Mouse (Mus musculus): ENCODE measurements around the gene Cds2. TPM values are rescaled to one million over a fixed set of nuclear protein-coding genes. Genes with fewer than 3 reads are reported as not detected.

Cds2 gene
- polyA plus RNA-seq, 1 experiment from 2014 or later = 19.7 TPM

GRCm38 (mm10) chr2:132298250-132298649 is 35.3 kb downstream of the Cds2 start:
- Histone ChIP-seq H3K4me1 (ENCODE audit: control insufficient read depth, insufficient read depth, low read length) (no peaks in the 10 kb centered on the region), H3K9me3 (replicated peaks; ENCODE audit: control insufficient read depth, low read length) (no peaks in the 10 kb centered on the region), H3K36me3 (ENCODE audit: control insufficient read depth, insufficient read depth, low read length) (0 out of 2 replicates have a peak, but pooled peaks cover 20% of the 10 kb centered on the region), H3K27me3 (ENCODE audit: control insufficient read depth, insufficient read depth, low read length) (no peaks in the 10 kb centered on the region), H3K27ac (ENCODE audit: low read length) (no peak overlapping the region), H3K9ac (ENCODE audit: low read length) (no peak overlapping the region), H3K4me2 (ENCODE audit: low read depth, low read length) (no peak overlapping the region), H3K4me3 (replicated peaks; ENCODE audit: low read length) (no peak overlapping the region)
- WGBS = 92% methylated on average over 4 of the region's 4 CpGs
- no peak for ATAC-seq (ENCODE audit: insufficient read depth, low FRiP score)

GRCm38 (mm10) chr2:132301436-132301835 is 38.5 kb downstream of the Cds2 start:
- Histone ChIP-seq H3K27me3 (ENCODE audit: control insufficient read depth, insufficient read depth, low read length) (no peaks in the 10 kb centered on the region), H3K27ac (ENCODE audit: low read length) (no peak overlapping the region), H3K4me3 (replicated peaks; ENCODE audit: low read length) (no peak overlapping the region), H3K9me3 (replicated peaks; ENCODE audit: control insufficient read depth, low read length) (no peaks in the 10 kb centered on the region), H3K9ac (ENCODE audit: low read length) (no peak overlapping the region), H3K36me3 (ENCODE audit: control insufficient read depth, insufficient read depth, low read length) (peaks cover 14% of the 10 kb centered on the region; the same call in 1 of the 2 replicates), H3K4me1 (ENCODE audit: control insufficient read depth, insufficient read depth, low read length) (no peaks in the 10 kb centered on the region), H3K4me2 (ENCODE audit: low read depth, low read length) (no peak overlapping the region)
- no peak for ATAC-seq (ENCODE audit: insufficient read depth, low FRiP score)
- 93% methylated on average over 4 of the region's 4 CpGs for WGBS

DNA sequence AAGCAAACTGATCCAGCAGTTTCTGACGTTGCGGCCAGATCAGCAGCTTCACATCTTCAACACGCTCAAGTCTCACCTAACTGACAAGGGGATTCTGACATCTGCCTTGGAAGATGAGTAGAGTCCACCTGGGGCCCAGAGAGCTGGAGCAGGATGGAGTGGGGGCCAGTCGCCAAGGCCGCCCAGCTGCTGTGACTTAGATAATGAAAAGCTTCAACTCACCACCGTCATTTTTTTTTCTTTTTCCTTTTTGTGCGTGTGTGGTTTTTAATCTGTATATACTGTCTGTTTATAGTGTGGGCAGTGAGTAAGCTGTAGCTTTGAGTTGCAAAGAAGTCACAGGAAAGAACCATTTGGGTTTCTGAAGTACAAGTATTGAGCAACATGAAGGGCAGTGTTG is 42.2 kb downstream of the Cds2 start:
- H3K4me2 ChIP-seq (ENCODE audit: low read depth, low read length) = no peak overlapping the region
- no peaks in the 10 kb centered on the region for H3K27me3 ChIP-seq (ENCODE audit: control insufficient read depth, insufficient read depth, low read length)
- H3K36me3 ChIP-seq (ENCODE audit: control insufficient read depth, insufficient read depth, low read length) = peaks cover 6% of the 10 kb centered on the region
- H3K9ac ChIP-seq (ENCODE audit: low read length) = no peak overlapping the region
- WGBS = 81% methylated on average over 7 of the region's 7 CpGs
- H3K4me3 ChIP-seq (replicated peaks; ENCODE audit: low read length) = no peak overlapping the region
- no peak for ATAC-seq (ENCODE audit: insufficient read depth, low FRiP score)
- H3K4me1 ChIP-seq (ENCODE audit: control insufficient read depth, insufficient read depth, low read length) = no peaks in the 10 kb centered on the region
- H3K27ac ChIP-seq (ENCODE audit: low read length) = no peak overlapping the region
- no peaks in the 10 kb centered on the region for H3K9me3 ChIP-seq (replicated peaks; ENCODE audit: control insufficient read depth, low read length)

DNA sequence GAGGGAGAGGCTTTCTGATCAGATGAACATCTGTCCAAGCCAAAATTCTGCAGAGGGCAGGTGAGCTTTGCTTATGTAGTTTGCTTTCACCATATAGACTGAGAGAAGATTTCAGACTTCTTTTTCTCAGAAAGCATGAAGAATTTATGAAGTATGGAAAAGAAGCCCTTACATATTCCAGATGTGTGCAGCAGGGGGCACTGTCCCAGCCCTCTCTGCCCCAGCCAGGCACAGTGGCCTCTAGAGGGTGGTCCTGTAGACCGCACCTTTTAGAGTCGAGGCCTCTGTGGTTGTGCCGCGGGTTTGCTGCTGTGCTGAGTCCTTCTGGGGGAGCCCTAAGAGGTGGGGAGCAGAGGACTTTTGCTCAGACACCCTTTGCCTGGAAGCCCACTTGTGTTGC is 43.0 kb downstream of the Cds2 start:
- ATAC-seq (ENCODE audit: insufficient read depth, low FRiP score) = no peak
- no peaks in the 10 kb centered on the region for H3K4me1 ChIP-seq (ENCODE audit: control insufficient read depth, insufficient read depth, low read length)
- peaks cover 6% of the 10 kb centered on the region for H3K36me3 ChIP-seq (ENCODE audit: control insufficient read depth, insufficient read depth, low read length)
- no peak overlapping the region for H3K9ac ChIP-seq (ENCODE audit: low read length)
- H3K9me3 ChIP-seq (replicated peaks; ENCODE audit: control insufficient read depth, low read length) = no peaks in the 10 kb centered on the region
- H3K4me2 ChIP-seq (ENCODE audit: low read depth, low read length) = no peak overlapping the region
- no peaks in the 10 kb centered on the region for H3K27me3 ChIP-seq (ENCODE audit: control insufficient read depth, insufficient read depth, low read length)
- no peak overlapping the region for H3K27ac ChIP-seq (ENCODE audit: low read length)
- no peak overlapping the region for H3K4me3 ChIP-seq (replicated peaks; ENCODE audit: low read length)
- 56% methylated on average over 4 of the region's 4 CpGs for WGBS

- Histone ChIP-seq H3K9me3 (replicated peaks; ENCODE audit: control insufficient read depth, low read length) (no peaks in the 10 kb centered on the region), H3K36me3 (ENCODE audit: control insufficient read depth, insufficient read depth, low read length) (peaks cover 6% of the 10 kb centered on the region), H3K27me3 (ENCODE audit: control insufficient read depth, insufficient read depth, low read length) (no peaks in the 10 kb centered on the region), H3K4me2 (ENCODE audit: low read depth, low read length) (no peak overlapping the region), H3K27ac (ENCODE audit: low read length) (no peak overlapping the region), H3K4me1 (ENCODE audit: control insufficient read depth, insufficient read depth, low read length) (no peaks in the 10 kb centered on the region), H3K9ac (ENCODE audit: low read length) (no peak overlapping the region), H3K4me3 (replicated peaks; ENCODE audit: low read length) (no peak overlapping the region)
- 93% methylated on average over 11 of the region's 11 CpGs for WGBS
- ATAC-seq (ENCODE audit: insufficient read depth, low FRiP score) = no peak
Observed at GRCm38 (mm10) chr2:132307213-132307843, 44.4 kb downstream of the Cds2 start.

GRCm38 (mm10) chr2:132308829-132309228 is 45.9 kb downstream of the Cds2 start:
- no peaks in the 10 kb centered on the region for H3K9me3 ChIP-seq (replicated peaks; ENCODE audit: control insufficient read depth, low read length)
- ATAC-seq (ENCODE audit: insufficient read depth, low FRiP score) = no peak
- H3K27me3 ChIP-seq (ENCODE audit: control insufficient read depth, insufficient read depth, low read length) = no peaks in the 10 kb centered on the region
- WGBS = 94% methylated on average over 6 of the region's 6 CpGs
- no peak overlapping the region for H3K9ac ChIP-seq (ENCODE audit: low read length)
- H3K4me1 ChIP-seq (ENCODE audit: control insufficient read depth, insufficient read depth, low read length) = no peaks in the 10 kb centered on the region
- no peak overlapping the region for H3K27ac ChIP-seq (ENCODE audit: low read length)
- H3K4me2 ChIP-seq (ENCODE audit: low read depth, low read length) = no peak overlapping the region
- H3K36me3 ChIP-seq (ENCODE audit: control insufficient read depth, insufficient read depth, low read length) = peaks cover 6% of the 10 kb centered on the region
- no peak overlapping the region for H3K4me3 ChIP-seq (replicated peaks; ENCODE audit: low read length)

DNA sequence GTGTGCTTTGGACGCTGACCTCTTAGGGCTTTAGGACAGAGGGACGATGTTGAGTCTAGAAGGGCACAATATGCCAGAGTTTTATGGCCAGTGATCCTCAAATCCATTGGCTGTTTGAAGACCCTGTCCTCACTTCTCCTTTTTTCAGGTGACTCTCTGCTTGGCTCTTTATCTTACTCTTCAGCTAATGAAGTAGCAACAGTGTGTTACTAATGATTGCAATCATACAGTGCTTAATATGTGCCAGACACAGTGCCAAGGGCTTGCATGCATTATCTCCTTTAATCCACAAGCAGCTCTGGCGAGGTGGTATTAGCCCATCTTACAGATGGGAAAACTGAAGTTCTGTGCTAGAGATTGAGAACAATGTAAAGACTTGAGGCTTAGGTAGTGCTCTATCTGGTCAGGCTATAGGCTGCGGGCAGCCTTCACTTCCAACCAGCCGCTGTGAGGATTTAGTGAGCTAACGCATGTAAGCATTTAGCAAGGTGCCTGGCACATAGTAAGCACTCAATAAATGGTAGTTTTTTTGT is 46.5 kb downstream of the Cds2 start:
- no peaks in the 10 kb centered on the region for H3K27me3 ChIP-seq (ENCODE audit: control insufficient read depth, insufficient read depth, low read length)
- H3K4me1 ChIP-seq (ENCODE audit: control insufficient read depth, insufficient read depth, low read length) = no peaks in the 10 kb centered on the region
- H3K36me3 ChIP-seq (ENCODE audit: control insufficient read depth, insufficient read depth, low read length) = peaks cover 6% of the 10 kb centered on the region
- no peak overlapping the region for H3K27ac ChIP-seq (ENCODE audit: low read length)
- no peak for ATAC-seq (ENCODE audit: insufficient read depth, low FRiP score)
- no peak overlapping the region for H3K4me3 ChIP-seq (replicated peaks; ENCODE audit: low read length)
- no peak overlapping the region for H3K4me2 ChIP-seq (ENCODE audit: low read depth, low read length)
- H3K9me3 ChIP-seq (replicated peaks; ENCODE audit: control insufficient read depth, low read length) = no peaks in the 10 kb centered on the region
- WGBS = 95% methylated on average over 6 of the region's 6 CpGs
- H3K9ac ChIP-seq (ENCODE audit: low read length) = no peak overlapping the region

- Histone ChIP-seq H3K4me2 (ENCODE audit: low read depth, low read length) (no peak overlapping the region), H3K9me3 (replicated peaks; ENCODE audit: control insufficient read depth, low read length) (no peaks in the 10 kb centered on the region), H3K4me1 (ENCODE audit: control insufficient read depth, insufficient read depth, low read length) (no peaks in the 10 kb centered on the region), H3K36me3 (ENCODE audit: control insufficient read depth, insufficient read depth, low read length) (peaks cover 2% of the 10 kb centered on the region; the same call in 1 of the 2 replicates), H3K4me3 (replicated peaks; ENCODE audit: low read length) (no peak overlapping the region), H3K27me3 (ENCODE audit: control insufficient read depth, insufficient read depth, low read length) (no peaks in the 10 kb centered on the region), H3K9ac (ENCODE audit: low read length) (no peak overlapping the region), H3K27ac (ENCODE audit: low read length) (no peak overlapping the region)
- 84% methylated on average over 5 of the region's 5 CpGs for WGBS
- ATAC-seq (ENCODE audit: insufficient read depth, low FRiP score) = no peak
Observed at GRCm38 (mm10) chr2:132312616-132313015, 49.7 kb downstream of the Cds2 start.

GRCm38 (mm10) chr2:132313568-132313967 is 50.6 kb downstream of the Cds2 start:
- Histone ChIP-seq H3K27ac (ENCODE audit: low read length) (no peak overlapping the region), H3K4me1 (ENCODE audit: control insufficient read depth, insufficient read depth, low read length) (no peaks in the 10 kb centered on the region), H3K9ac (ENCODE audit: low read length) (no peak overlapping the region), H3K36me3 (ENCODE audit: control insufficient read depth, insufficient read depth, low read length) (no peaks in the 10 kb centered on the region), H3K4me3 (replicated peaks; ENCODE audit: low read length) (no peak overlapping the region), H3K4me2 (ENCODE audit: low read depth, low read length) (no peak overlapping the region), H3K27me3 (ENCODE audit: control insufficient read depth, insufficient read depth, low read length) (no peaks in the 10 kb centered on the region), H3K9me3 (replicated peaks; ENCODE audit: control insufficient read depth, low read length) (no peaks in the 10 kb centered on the region)
- WGBS = 100% methylated on average over 2 of the region's 2 CpGs
- peak; percentile 49; the same call in 1 of the 2 replicates for ATAC-seq (ENCODE audit: insufficient read depth, low FRiP score)

Measured in stomach, embryonic 16.5 days (tissue).